Mouse (Mus musculus) lung, postnatal 4 days (tissue): ENCODE measurements around the gene Hs3st4.

Experiments used
- DNase-seq, 2 experiments: peaks; one replicate each; pipeline ENCODE4 v3.0.0; 2021

The Hs3st4 gene

DNA sequence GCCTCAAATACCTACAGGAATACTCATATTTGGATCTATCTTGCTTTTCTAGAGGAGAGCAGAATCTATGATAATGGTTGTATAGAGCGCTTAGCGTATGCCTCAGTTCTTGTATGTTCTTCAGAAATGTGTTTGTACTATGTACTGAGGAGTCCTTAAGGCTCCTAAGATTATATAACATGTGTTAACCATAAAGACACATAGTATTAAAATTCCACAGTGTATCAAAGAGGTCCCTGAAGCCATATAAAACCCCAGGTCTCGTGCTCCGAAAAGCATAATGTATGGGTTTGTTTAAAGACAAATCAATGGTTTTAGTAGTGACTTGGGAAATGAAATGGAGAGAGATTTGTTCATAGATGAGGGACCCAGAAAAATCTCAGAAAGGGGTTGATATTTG lies 371.4 kb downstream of the Hs3st4 start:
- DNase-seq = no peak

DNA sequence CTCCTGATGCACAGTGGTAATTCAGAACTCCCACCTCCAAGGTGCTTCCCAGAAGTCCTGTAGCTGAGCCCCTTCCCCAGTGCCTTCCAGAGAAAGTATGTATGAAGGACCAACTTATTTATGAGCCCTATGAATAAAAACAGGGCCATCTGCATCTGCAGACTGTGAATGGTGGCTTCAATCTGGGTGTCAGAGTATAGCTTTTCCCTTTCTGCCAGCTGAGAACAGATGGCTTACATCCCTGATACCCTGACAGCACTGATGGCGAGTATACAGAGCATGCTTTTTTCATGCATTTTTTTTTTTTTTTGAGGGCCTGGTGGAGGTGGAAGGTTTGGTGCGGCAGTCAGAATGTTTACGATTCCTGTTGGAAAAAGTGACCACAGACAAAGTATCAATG lies 375.4 kb downstream of the Hs3st4 start:
- DNase-seq = no peak

- no peak for DNase-seq
Observed at GRCm38 (mm10) chr7:124359836-124360235, 377.2 kb downstream of the Hs3st4 start.

- no peak for DNase-seq
Observed at GRCm38 (mm10) chr7:124372297-124372696, 389.6 kb downstream of the Hs3st4 start.

DNA sequence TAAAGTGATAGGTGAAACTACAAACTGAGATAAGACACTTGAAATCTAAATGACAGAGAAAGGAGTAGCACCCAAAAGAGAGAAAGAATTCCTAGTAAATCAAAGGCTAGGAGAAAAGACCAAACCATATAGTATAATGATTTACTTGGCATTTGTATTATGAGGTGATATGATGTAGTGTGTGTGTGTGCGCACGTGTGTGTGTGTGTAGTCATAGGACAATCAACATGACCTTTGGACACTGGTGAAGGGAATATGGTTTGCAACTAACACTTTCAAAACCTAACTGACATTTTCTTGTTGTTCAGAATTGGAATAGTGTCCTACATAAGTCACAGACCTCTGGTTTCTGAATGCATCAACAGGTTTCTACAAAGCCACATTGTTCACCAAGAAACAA lies 390.0 kb downstream of the Hs3st4 start:
- no peak for DNase-seq

DNA sequence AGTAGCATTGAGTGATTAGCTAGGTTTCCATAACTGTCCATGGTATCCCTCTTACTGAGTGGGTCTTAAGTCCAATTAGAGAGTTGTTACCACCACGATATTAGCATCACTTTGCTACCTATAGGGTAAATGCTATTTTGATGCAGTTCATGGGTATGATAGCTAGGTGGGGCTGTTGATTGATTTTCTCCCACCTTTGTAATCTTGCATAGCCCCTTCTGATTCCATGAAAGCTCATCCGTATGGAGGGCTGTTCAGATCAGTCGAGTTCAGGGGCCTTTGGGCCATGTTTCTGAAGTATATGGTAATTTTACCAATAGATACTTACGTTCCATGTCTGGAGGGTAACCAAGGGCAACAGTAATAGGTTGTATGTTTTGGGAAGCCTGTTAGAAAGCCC lies 400.8 kb downstream of the Hs3st4 start:
- no peak for DNase-seq

GRCm38 (mm10) chr7:124399184-124399583 lies 416.5 kb downstream of the Hs3st4 start:
- no peak for DNase-seq

GRCm38 (mm10) chr7:124426951-124427350 lies 444.3 kb downstream of the Hs3st4 start:
- no peak for DNase-seq
